Mouse (Mus musculus) liver, embryonic 14.5 days (tissue): ENCODE data around the gene Ksr2.

Source experiments
- CTCF ChIP-seq: IDR thresholded peaks from 2 replicates; pipeline ENCODE4 v1.5.1; 2016; ENCODE audit warnings: antibody characterized with exemption, low read depth, control low read depth
- EP300 ChIP-seq: IDR thresholded peaks from 2 replicates; pipeline ENCODE4 v1.6.1; 2016; ENCODE audit warnings: antibody characterized with exemption, low read depth

- no peak for TF ChIP-seq CTCF
- no peak for TF ChIP-seq EP300
Observed at GRCm38 (mm10) chr5:117589266-117589665, 175.5 kb downstream of the Ksr2 start.
